Mouse (Mus musculus) heart, postnatal 0 days (tissue): ENCODE data around the gene Myo5a.

Source experiments
- CTCF ChIP-seq: IDR thresholded peaks from 2 replicates; pipeline ENCODE4 v1.5.1; 2016; ENCODE audit warnings: antibody characterized with exemption, control low read depth, low read depth
- EP300 ChIP-seq: IDR thresholded peaks from 2 replicates; pipeline ENCODE4 v1.6.1; 2016; ENCODE audit warnings: antibody characterized with exemption, low read depth

DNA sequence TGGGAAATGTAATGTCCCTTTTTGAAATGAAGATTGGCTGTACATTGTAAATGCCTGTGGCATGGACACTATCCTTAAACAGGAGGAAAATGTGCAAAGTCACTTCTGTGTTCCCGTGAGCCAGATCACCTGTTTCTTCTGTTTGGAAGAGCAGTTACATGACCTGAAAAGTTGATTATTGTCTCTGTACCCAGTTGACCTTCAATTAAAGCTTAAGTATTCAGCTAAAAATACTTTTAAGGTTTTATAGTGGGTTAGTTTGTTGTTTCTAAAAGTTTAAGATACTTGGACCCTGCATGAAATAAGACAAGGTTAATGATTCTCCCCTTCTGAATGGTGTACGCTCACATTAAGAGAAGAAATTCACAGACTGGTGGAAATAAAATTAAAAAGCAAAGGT is 30.2 kb upstream of the Myo5a start:
- no peak for TF ChIP-seq CTCF
- no peak for TF ChIP-seq EP300
